Mouse (Mus musculus) cerebellum, postnatal 25 days (tissue): ENCODE measurements around the gene Tet2.

Experiments
- DNase-seq, 2 experiments: peaks; one replicate each; pipeline ENCODE4 v3.0.0; 2021; ENCODE audit warnings: mixed read lengths in 2 of 2

The Tet2 gene

DNA sequence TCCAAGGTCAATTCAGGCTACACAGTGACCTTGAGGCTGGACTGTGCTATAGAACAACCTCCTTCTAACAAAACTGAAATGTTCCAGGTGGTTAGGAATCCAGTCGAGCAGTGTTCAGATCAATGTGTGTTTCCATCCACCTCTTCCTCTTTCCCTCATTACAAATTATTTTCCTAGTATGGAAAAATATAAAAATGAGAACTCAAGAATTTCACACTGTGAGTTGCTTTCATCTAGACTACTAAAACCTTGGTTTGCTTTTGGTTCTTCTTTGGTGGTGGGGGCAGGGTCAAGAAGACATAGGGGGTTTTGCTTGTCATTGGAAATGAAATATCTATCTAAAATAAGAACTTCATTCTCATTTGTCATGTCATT is 109.2 kb downstream of the Tet2 start:
- no peak for DNase-seq

DNA sequence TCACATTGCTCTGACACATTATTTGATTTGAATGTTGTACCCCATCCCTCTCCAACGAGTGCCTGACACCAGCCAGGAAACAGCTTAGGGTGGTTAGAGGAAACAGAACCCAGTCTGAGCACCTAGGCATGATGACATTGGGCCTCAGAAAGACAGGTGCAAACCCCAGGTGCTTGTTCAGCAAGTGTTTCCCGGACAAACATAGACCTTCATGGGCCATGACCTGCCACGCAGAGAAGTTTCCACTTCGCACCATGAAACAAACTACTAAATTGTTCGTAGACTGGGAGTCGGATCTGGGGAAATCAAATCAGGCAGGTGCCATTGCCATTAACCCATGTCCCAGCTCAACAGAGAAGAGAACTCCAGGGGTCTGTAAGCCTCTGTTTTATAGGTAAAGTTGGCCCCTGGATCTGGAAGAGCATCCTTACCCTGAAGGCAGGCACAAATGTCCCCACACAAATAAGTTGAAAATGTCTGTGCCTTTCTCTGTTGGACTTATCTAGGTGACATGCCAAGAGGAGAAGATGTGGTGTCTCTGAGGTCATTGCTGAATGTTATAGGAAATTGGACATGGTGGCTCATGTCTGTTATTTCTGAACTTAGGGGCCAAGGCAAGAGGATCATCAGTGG is 109.7 kb downstream of the Tet2 start:
- DNase-seq, result no peak

DNA sequence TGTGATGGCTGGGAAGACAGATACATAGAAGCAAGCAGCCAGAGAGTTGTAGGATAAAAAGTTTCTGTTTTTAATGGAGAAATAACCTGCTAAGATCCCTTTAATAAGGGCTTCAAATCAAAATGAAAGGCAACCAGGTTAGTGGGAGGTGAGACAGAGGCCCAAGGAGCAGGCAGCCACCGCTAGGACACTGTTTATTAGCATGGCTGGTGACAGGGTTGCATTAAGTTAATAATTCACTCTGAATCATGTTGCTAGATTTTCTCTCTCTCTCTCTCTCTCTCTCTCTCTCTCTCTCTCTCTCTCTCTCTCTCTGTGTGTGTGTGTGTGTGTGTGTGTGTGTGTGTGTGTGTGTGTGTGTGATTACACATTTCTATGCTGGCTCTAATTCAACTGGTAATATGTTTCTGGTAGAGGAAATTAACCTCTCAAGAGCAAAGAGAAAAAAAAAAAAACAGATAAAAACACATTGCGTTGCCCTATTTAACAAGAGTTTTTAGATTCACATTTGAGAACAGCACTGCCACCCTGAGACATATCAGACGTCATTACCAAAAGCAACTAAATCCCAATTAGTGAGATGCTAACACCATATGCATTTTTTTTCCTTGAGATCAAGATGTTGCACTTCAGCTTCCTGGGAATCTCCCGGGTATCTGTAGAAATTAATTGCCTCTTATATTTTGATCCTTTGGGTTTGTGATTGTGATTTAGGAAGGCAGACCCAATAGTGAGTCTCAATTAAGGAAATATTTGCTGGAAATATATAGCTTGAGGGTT is 115.4 kb downstream of the Tet2 start:
- DNase-seq, result no peak

DNA sequence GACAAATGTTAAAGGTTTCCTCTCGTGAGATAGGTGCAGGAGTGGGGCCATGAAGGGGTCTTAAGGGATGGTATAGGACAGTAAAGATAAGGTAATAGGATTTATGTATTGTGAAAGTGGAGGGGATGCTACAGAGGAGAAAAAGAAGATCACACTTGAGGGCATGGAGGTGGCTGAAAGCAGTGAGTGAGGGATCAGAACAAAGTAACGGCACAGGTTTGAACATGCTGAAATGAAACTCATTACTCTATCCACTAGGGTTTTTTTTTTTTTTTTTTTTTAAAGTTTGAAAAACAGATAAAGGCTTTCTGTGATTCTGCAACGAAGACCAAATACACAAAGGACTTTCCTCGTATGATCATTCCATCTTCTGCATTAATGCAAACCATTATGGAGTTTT is 116.9 kb downstream of the Tet2 start:
- no peak for DNase-seq

DNA sequence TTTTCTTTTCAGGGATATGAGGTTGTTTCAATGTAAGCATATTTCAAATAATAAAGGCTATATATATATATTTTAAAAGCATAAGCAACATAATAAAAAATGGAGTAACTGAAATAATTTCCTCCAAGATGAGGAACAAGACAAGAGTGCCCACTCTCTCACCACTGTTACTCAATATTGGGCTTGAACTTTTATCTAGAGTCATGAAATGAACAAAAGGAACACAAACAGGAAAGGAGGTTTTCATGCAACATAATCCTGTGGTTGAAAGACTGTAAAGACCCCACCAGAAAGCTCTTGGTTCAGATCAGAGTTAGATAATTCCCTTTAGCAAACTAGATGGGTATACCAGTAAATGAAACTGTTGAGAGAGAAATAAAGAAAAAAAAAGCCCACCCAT is 121.9 kb downstream of the Tet2 start:
- DNase-seq, result no peak

DNA sequence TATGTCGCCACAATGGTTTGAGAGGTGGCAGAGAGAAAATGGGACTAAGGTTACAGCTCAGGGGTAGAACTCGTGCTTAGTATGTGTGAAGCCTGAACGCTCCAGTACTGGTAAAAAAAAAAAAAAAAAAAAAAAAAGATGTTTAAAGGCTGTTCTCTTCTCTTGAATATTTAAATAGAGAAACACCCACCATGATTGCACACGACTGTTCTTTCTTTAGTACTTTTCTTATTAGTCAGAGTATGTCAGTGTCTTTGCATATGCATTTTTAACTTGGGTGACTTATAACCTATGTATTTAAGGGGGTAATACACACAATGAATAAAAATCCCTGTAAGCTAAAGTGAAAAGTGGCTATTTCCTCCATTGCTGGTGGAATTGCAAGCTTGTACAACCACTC is 130.2 kb downstream of the Tet2 start:
- DNase-seq, result no peak
